In the genomic region with DNA sequence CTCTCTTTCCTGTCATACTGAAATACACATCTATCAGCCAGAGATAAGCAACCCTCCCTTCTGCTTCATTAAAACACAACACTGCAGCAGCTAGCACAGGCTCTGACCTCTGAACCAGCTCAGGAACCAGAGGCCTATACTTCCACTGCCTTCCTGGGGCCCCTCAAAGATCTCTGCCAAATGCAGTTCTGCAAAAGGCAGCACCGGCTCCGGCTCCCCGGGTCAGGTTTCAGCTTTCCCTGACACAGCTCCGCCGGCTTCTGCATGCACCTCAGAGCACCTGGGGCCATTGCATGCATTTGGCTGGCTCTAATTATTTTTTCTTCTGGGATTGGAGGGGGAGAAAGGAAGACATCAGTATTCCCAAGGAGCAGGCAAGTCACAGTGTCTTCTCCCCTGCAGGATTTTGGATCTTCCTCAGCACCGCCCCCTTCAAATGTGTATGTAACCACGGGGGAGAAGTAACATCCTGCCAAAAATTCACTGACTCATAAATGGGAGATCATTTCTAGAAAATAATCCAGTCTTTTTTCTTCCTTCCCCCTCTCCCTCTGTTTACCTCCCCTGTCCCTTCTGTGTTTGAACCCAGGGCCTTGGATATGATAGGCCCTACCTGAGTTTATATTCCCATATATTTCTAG, we compare ENCODE assay signal across 9 mouse cellular contexts.
DNase-seq lines count a peak whose midpoint lies in the region; ATAC-seq and TF ChIP-seq lines count a peak whose summit lies in the region.
"Had no signal": no experiment of that assay in that cellular context is flagged by ENCODE, and none has a peak within 500 bp of the region (broad histone marks: within the 10 kb centered on the region; RNA-seq: fewer than 3 reads in every experiment).

No protein-coding gene starts in this region.

- TF ChIP-seq CTCF in midbrain, postnatal 0 days (IDR thresholded peaks at IDR 0.05), result no peak

- no peak overlapping the region for H3K4me3 ChIP-seq in embryonic facial prominence, embryonic 13.5 days
- no peak overlapping the region for H3K4me3 ChIP-seq in midbrain, postnatal 0 days (ENCODE audit: low read depth, low read length)

- intact Hi-C loops in heart, postnatal 36 days (cut with DNase I), result no loop called here
- intact Hi-C loops in left cerebral cortex, postnatal 25 days (cut with DNase I), result no loop called here

- peak; percentile 92 for DNase-seq in heart, adult 11 months
- DNase-seq in heart, postnatal 36 days, result no peak
- peak; percentile 55 for DNase-seq in adipocyte (ENCODE audit: low spot score)
- DNase-seq in left cerebral cortex, postnatal 25 days (ENCODE audit: low spot score in 2 of 2), result peak; percentile 31 to 82
- DNase-seq in midbrain, postnatal 0 days (ENCODE audit: low spot score), result peak; percentile 55
- DNase-seq in spleen, postnatal 36 days (ENCODE audit: low spot score in 2 of 2), result no peak
- DNase-seq in urinary bladder, adult 18-20 months (ENCODE audit: low spot score in 2 of 2), result no peak

- H3K27ac ChIP-seq in embryonic facial prominence, embryonic 13.5 days, result peak overlapping the region; percentile 83
- no peak overlapping the region; the same call in 1 of the 2 replicates for H3K27ac ChIP-seq in midbrain, postnatal 0 days (ENCODE audit: low read depth, low read length)

- peaks cover 40% of the 10 kb centered on the region for H3K36me3 ChIP-seq in embryonic facial prominence, embryonic 13.5 days
- no peaks in the 10 kb centered on the region for H3K36me3 ChIP-seq in midbrain, postnatal 0 days (ENCODE audit: insufficient read depth, low read length)
- H3K36me3 ChIP-seq: G1E had no signal

- 0 out of 2 replicates have a peak overlapping the region, but pooled peaks have one; percentile 44 for H3K9ac ChIP-seq in embryonic facial prominence, embryonic 13.5 days
- no peak overlapping the region for H3K9ac ChIP-seq in midbrain, postnatal 0 days (replicated peaks; ENCODE audit: low read length, poor library complexity, severe bottlenecking)

- peak overlapping the region; percentile 27 for H3K4me2 ChIP-seq in embryonic facial prominence, embryonic 13.5 days
- no peak overlapping the region for H3K4me2 ChIP-seq in midbrain, postnatal 0 days (ENCODE audit: low read depth, low read length, poor library complexity, severe bottlenecking)

- WGBS in embryonic facial prominence, embryonic 13.5 days, result 5% methylated on average over 7 of the region's 7 CpGs
- WGBS in midbrain, postnatal 0 days, result 32% methylated on average over 7 of the region's 7 CpGs

- H3K27me3 ChIP-seq in embryonic facial prominence, embryonic 13.5 days, result no peaks in the 10 kb centered on the region
- H3K27me3 ChIP-seq in midbrain, postnatal 0 days (ENCODE audit: insufficient read depth, low read length), result no peaks in the 10 kb centered on the region

- ATAC-seq in embryonic facial prominence, embryonic 13.5 days (ENCODE audit: insufficient number of reproducible peaks, insufficient read depth, low FRiP score, low TSS enrichment, low read depth), result peak; percentile 56; the same call in 1 of the 2 replicates
- ATAC-seq in midbrain, postnatal 0 days (ENCODE audit: low FRiP score), result no peak

- no peaks in the 10 kb centered on the region for H3K9me3 ChIP-seq in embryonic facial prominence, embryonic 13.5 days
- no peaks in the 10 kb centered on the region for H3K9me3 ChIP-seq in midbrain, postnatal 0 days (ENCODE audit: low read length)
- H3K9me3 ChIP-seq: G1E had no signal

- peaks cover 44% of the 10 kb centered on the region for H3K4me1 ChIP-seq in embryonic facial prominence, embryonic 13.5 days
- peaks cover 6% of the 10 kb centered on the region; the same call in 1 of the 2 replicates for H3K4me1 ChIP-seq in midbrain, postnatal 0 days (ENCODE audit: insufficient read depth, low read length)

Comparison
In these comparisons a context has a peak if more than half of its experiments do, and no peak if none do; other contexts are left out.
1. DNase-seq: peak in heart, adult 11 months (single experiment), adipocyte (single experiment), left cerebral cortex, postnatal 25 days (2 of 2) and midbrain, postnatal 0 days (single experiment); none in heart, postnatal 36 days (0 of 2), spleen, postnatal 36 days (0 of 2) and urinary bladder, adult 18-20 months (0 of 2).